33 mouse cellular contexts compared by ENCODE assay signal in genomic region chr1:170928467-170928866, GRCm38 (mm10). TPM values are rescaled to one million over a fixed set of nuclear protein-coding genes. Genes with fewer than 3 reads are reported as not detected.
DNase-seq lines count a peak whose midpoint lies in the region; ATAC-seq and TF ChIP-seq lines count a peak whose summit lies in the region.
"Had no signal": no experiment of that assay in that cellular context is flagged by ENCODE, and none has a peak within 500 bp of the region (broad histone marks: within the 10 kb centered on the region; RNA-seq: fewer than 3 reads in every experiment).

No protein-coding gene starts in this region.

- no peak for ATAC-seq in lung, postnatal 0 days
- no peak; the same call in 1 of the 2 replicates for ATAC-seq in granulocyte monocyte progenitor cell, adult 5-6 weeks (replicated peaks; ENCODE audit: poor library complexity, severe bottlenecking)
- ATAC-seq: activated CD4-positive, CD25-positive, alpha-beta regulatory T cell, adult 4 months; forebrain, postnatal 0 days; intestine, embryonic 15.5 days had no signal

- in situ Hi-C loops in CH12.LX (cut with MboI; ENCODE audit: low pct_ligation_motif_present, low pct_unique_long_range_greater_than_20kb, low sequenced_read_pairs): no loop called here

- H3K27me3 ChIP-seq in lung, postnatal 0 days (replicated peaks; ENCODE audit: insufficient read depth, low read length): no peaks in the 10 kb centered on the region
- H3K27me3 ChIP-seq in CH12.LX (replicated peaks): no peaks in the 10 kb centered on the region
- H3K27me3 ChIP-seq: heart, embryonic 15.5 days; hindbrain, embryonic 15.5 days; intestine, embryonic 15.5 days; liver, embryonic 15.5 days; neural tube, embryonic 13.5 days had no signal

- no peak for TF ChIP-seq CTCF in lung, postnatal 0 days (IDR thresholded peaks at IDR 0.05)
- TF ChIP-seq CTCF in CH12.LX (conservative IDR thresholded peaks at IDR 0.05 in 1 of 2, IDR thresholded peaks at IDR 0.05 in 1 of 2; ENCODE audit: low read depth in 2 of 2, low read length in 2 of 2): no peak

- dilution Hi-C loops in CH12.LX (cut with MboI; ENCODE audit: extremely low pct_ligation_motif_present, extremely low pct_unique_long_range_greater_than_20kb, low sequenced_read_pairs): no loop called here

- no peaks in the 10 kb centered on the region; the same call in 1 of the 2 replicates for H3K79me2 ChIP-seq in CH12.LX (replicated peaks; ENCODE audit: control insufficient read depth, extremely low read depth, insufficient read depth, poor library complexity, severe bottlenecking)

- TF ChIP-seq EP300 in lung, postnatal 0 days (IDR thresholded peaks at IDR 0.05): no peak
- peak; percentile 61 for TF ChIP-seq EP300 in CH12.LX (IDR thresholded peaks at IDR 0.05; ENCODE audit: low read length)

- peak; percentile 4 for DNase-seq in lung, postnatal 10 days
- no peak for DNase-seq in lung, postnatal 0 days (ENCODE audit: low spot score)
- DNase-seq in CH12.LX (ENCODE audit: extremely low read depth): peak; percentile 75
- peak; percentile 36 for DNase-seq in skeletal muscle tissue, adult 2 months (ENCODE audit: low read depth, low spot score)
- DNase-seq in spleen, postnatal 36 days (ENCODE audit: low spot score in 2 of 2): peak; percentile 87 to 89
- no peak for DNase-seq in c-Kit-positive CD71-positive TER-119-positive erythroid progenitor cells, embryonic 14.5 days (ENCODE audit: low spot score)
- DNase-seq: adrenal gland, postnatal 10 days; cerebellum, adult 9-10 months; forebrain, postnatal 0 days; gastrocnemius, postnatal 36 days; kidney, adult 8-10 months; kidney, postnatal 10 days; lung, postnatal 14 days; midbrain, embryonic 14.5 days; right cerebral cortex, postnatal 4 days; thymus, postnatal 14 days had no signal

- no peaks in the 10 kb centered on the region for H3K9me3 ChIP-seq in lung, postnatal 0 days (ENCODE audit: low read length)
- no peaks in the 10 kb centered on the region for H3K9me3 ChIP-seq in CH12.LX (replicated peaks; ENCODE audit: low read length)
- H3K9me3 ChIP-seq: heart, embryonic 15.5 days; hindbrain, embryonic 15.5 days; intestine, embryonic 15.5 days; liver, embryonic 15.5 days; neural tube, embryonic 13.5 days had no signal

- no peak overlapping the region for H3K27ac ChIP-seq in lung, postnatal 0 days (ENCODE audit: low read length)
- H3K27ac ChIP-seq in CH12.LX (ENCODE audit: insufficient read depth, low read depth): peak overlapping the region; percentile 80
- H3K27ac ChIP-seq: heart, embryonic 15.5 days; hindbrain, embryonic 15.5 days; intestine, embryonic 15.5 days; left cerebral cortex, adult 2 months; liver, embryonic 15.5 days; neural tube, embryonic 13.5 days had no signal

- no peaks in the 10 kb centered on the region for H3K4me1 ChIP-seq in lung, postnatal 0 days (ENCODE audit: insufficient read depth, low read depth, low read length)
- peaks cover 16 to 79% of the 10 kb centered on the region in 2 experiments for H3K4me1 ChIP-seq in CH12.LX (ENCODE audit: control insufficient read depth in 1 of 2, insufficient read depth in 2 of 2)
- H3K4me1 ChIP-seq: heart, embryonic 15.5 days; hindbrain, embryonic 15.5 days; intestine, embryonic 15.5 days; neural tube, embryonic 13.5 days had no signal

- WGBS in lung, postnatal 0 days: 62% methylated on average over 2 of the region's 2 CpGs

- no peaks in the 10 kb centered on the region for H3K36me3 ChIP-seq in lung, postnatal 0 days (ENCODE audit: insufficient read depth, low read length)
- no peaks in the 10 kb centered on the region for H3K36me3 ChIP-seq in CH12.LX (replicated peaks in 1 of 2; ENCODE audit: control insufficient read depth in 1 of 2, insufficient read depth in 1 of 2, low read length in 1 of 2)
- H3K36me3 ChIP-seq: heart, embryonic 15.5 days; hindbrain, embryonic 15.5 days; intestine, embryonic 15.5 days; liver, embryonic 15.5 days; neural tube, embryonic 13.5 days had no signal

- no peak overlapping the region for H3K9ac ChIP-seq in lung, postnatal 0 days (replicated peaks; ENCODE audit: low read depth)
- peak overlapping the region; percentile 4 for H3K9ac ChIP-seq in CH12.LX (ENCODE audit: insufficient read depth, low read depth)
- H3K9ac ChIP-seq: forebrain, postnatal 0 days; heart, embryonic 15.5 days; hindbrain, embryonic 15.5 days; intestine, embryonic 15.5 days; liver, embryonic 15.5 days; neural tube, embryonic 13.5 days had no signal

- TF ChIP-seq POLR2A in CH12.LX (IDR thresholded peaks at IDR 0.05; ENCODE audit: low read depth, low read length): no peak

- no peak overlapping the region for H3K4me3 ChIP-seq in lung, postnatal 0 days (ENCODE audit: low read depth, low read length)
- no peak overlapping the region for H3K4me3 ChIP-seq in CH12.LX (replicated peaks in 1 of 3; ENCODE audit: low read depth in 2 of 3, low read length in 2 of 3, poor library complexity in 1 of 3)
- H3K4me3 ChIP-seq: heart, embryonic 15.5 days; hindbrain, embryonic 15.5 days; intestine, embryonic 15.5 days; left cerebral cortex, adult 2 months; liver, embryonic 15.5 days; myocyte; neural tube, embryonic 13.5 days had no signal

- no peak for TF ChIP-seq RAD21 in CH12.LX (IDR thresholded peaks at IDR 0.05; ENCODE audit: low read depth, low read length)

- H3K4me2 ChIP-seq in lung, postnatal 0 days (replicated peaks; ENCODE audit: low read depth, low read length): no peak overlapping the region
- peak overlapping the region; percentile 83 for H3K4me2 ChIP-seq in CH12.LX (ENCODE audit: insufficient read depth, low read depth, poor library complexity, severe bottlenecking)
- H3K4me2 ChIP-seq: heart, embryonic 15.5 days; hindbrain, embryonic 15.5 days; intestine, embryonic 15.5 days; liver, embryonic 15.5 days; neural tube, embryonic 13.5 days had no signal

TF ChIP-seq in CH12.LX, 34 proteins besides CTCF, POLR2A, EP300 and RAD21 (continues in another document):
- 0 out of 2 replicates have a peak, but pooled peaks have one; percentile 51 for TF ChIP-seq TBP (conservative IDR thresholded peaks at IDR 0.05; ENCODE audit: low read depth, low read length)
- peak; percentile 65; the same call in 1 of the 2 replicates for TF ChIP-seq TCF12 (IDR thresholded peaks at IDR 0.05; ENCODE audit: low read depth, low read length)
- no peak for TF ChIP-seq ZMIZ1 (IDR thresholded peaks at IDR 0.05; ENCODE audit: low read depth, low read length)
- no peak for TF ChIP-seq GABPA (IDR thresholded peaks at IDR 0.05; ENCODE audit: insufficient replicate concordance, low read depth, low read length)
- TF ChIP-seq MYC (IDR thresholded peaks at IDR 0.05; ENCODE audit: low read depth, low read length): peak; percentile 61; the same call in 1 of the 2 replicates
- TF ChIP-seq USF2 (conservative IDR thresholded peaks at IDR 0.05; ENCODE audit: low read depth, low read length): no peak
- peak; percentile 44; the same call in 1 of the 2 replicates for TF ChIP-seq IRF4 (IDR thresholded peaks at IDR 0.05; ENCODE audit: low read depth, low read length)
- TF ChIP-seq BHLHE40 (IDR thresholded peaks at IDR 0.05; ENCODE audit: low read depth, low read length): peak; percentile 39; the same call in 1 of the 2 replicates
- TF ChIP-seq ZC3H11A (IDR thresholded peaks at IDR 0.05; ENCODE audit: low read depth, low read length): no peak
- no peak for TF ChIP-seq ZNF384 (IDR thresholded peaks at IDR 0.05; ENCODE audit: low read depth, low read length)
- TF ChIP-seq MXI1 (IDR thresholded peaks at IDR 0.05; ENCODE audit: low read depth, low read length): no peak
- TF ChIP-seq CHD2 (IDR thresholded peaks at IDR 0.05; ENCODE audit: low read length): peak; percentile 25; the same call in 1 of the 2 replicates
- TF ChIP-seq ETS1 (conservative IDR thresholded peaks at IDR 0.05; ENCODE audit: low read depth, low read length): peak; percentile 87
- TF ChIP-seq JUND (conservative IDR thresholded peaks at IDR 0.05; ENCODE audit: low read depth, low read length): peak; percentile 55

RNA-seq across cellular contexts. Expression of gene Fcrla, which starts 1.1 kb away (rescaled TPM):
- 0.67 and 0.76 TPM in 2 replicates for polyA plus RNA-seq in lung, postnatal 0 days (2015; fragmentation: Nextera tagmentation; extraction: Ambion mirVana)
- total RNA-seq in CH12.LX (2012; rRNA removed) (10.6 and 18.5 TPM in 2 replicates), CH12.LX (2014; rRNA removed) (30.6 and 34.8 TPM in 2 replicates)
- 15.4 and 17.7 TPM in 2 replicates for polyA plus RNA-seq in CH12.LX (2012; ENCODE audit: insufficient read length, low read depth)
- not detected in 2 replicates for total RNA-seq in granulocyte monocyte progenitor cell, adult 5-6 weeks (2014; fragmentation: Nextera tagmentation)
- total RNA-seq in granulocyte monocyte progenitor cell, adult 5-6 weeks (2017): not detected in 2 replicates
- total RNA-seq: common myeloid progenitor, adult 5-6 weeks; forebrain, postnatal 0 days; layer of hippocampus, postnatal 10 days; left cerebral cortex, adult 2 months; left cerebral cortex, postnatal 36 days had no signal
- polyA plus RNA-seq: C2C12; embryonic facial prominence, embryonic 11.5 days; forebrain, embryonic 11.5 days; hindbrain, embryonic 15.5 days; intestine, embryonic 15.5 days; midbrain, embryonic 14.5 days; myocyte; neural tube, embryonic 13.5 days had no signal

RNA-seq across cellular contexts. Expression of gene Fcrlb, which starts 15.7 kb away (rescaled TPM):
- 0.26 TPM in 1 of 2 replicates, not detected in the other for polyA plus RNA-seq in lung, postnatal 0 days (2015; fragmentation: Nextera tagmentation; extraction: Ambion mirVana)
- total RNA-seq in CH12.LX (2012; rRNA removed) (not detected in 2 replicates), CH12.LX (2014; rRNA removed) (not detected in 2 replicates)
- not detected in 2 replicates for polyA plus RNA-seq in CH12.LX (2012; ENCODE audit: insufficient read length, low read depth)
- total RNA-seq in granulocyte monocyte progenitor cell, adult 5-6 weeks (2014; fragmentation: Nextera tagmentation): not detected in 2 replicates
- total RNA-seq in granulocyte monocyte progenitor cell, adult 5-6 weeks (2017): not detected in 2 replicates
- total RNA-seq: common myeloid progenitor, adult 5-6 weeks; forebrain, postnatal 0 days; gastrocnemius, postnatal 36 days; hematopoietic stem cell, adult 5-6 weeks had no signal
- polyA plus RNA-seq: activated CD4-positive, CD25-positive, alpha-beta regulatory T cell, adult 4 months; C2C12; embryonic facial prominence, embryonic 11.5 days; forebrain, embryonic 11.5 days; heart, embryonic 15.5 days; stomach, embryonic 16.5 days had no signal

RNA-seq across cellular contexts. Expression of gene Dusp12, which starts 43.1 kb away (rescaled TPM):
- polyA plus RNA-seq in lung, postnatal 0 days (2015; fragmentation: Nextera tagmentation; extraction: Ambion mirVana): 22.5 and 23.2 TPM in 2 replicates
- 30.9 and 37.2 TPM in 2 replicates for total RNA-seq in CH12.LX (2012; rRNA removed)
- total RNA-seq in CH12.LX (2014; rRNA removed): 41.7 and 49.4 TPM in 2 replicates
- 30.4 and 36.5 TPM in 2 replicates for polyA plus RNA-seq in CH12.LX (2012; ENCODE audit: insufficient read length, low read depth)
- 16.9 and 18.2 TPM in 2 replicates for total RNA-seq in granulocyte monocyte progenitor cell, adult 5-6 weeks (2014; fragmentation: Nextera tagmentation)
- 10.3 and 10.9 TPM in 2 replicates for total RNA-seq in granulocyte monocyte progenitor cell, adult 5-6 weeks (2017)

RNA-seq across cellular contexts. Expression of gene Gm26620, which starts 43.6 kb away (rescaled TPM):
- polyA plus RNA-seq in lung, postnatal 0 days (2015; fragmentation: Nextera tagmentation; extraction: Ambion mirVana): 0.46 and 0.79 TPM in 2 replicates
- total RNA-seq in CH12.LX (2012; rRNA removed) (4.2 and 5.7 TPM in 2 replicates), CH12.LX (2014; rRNA removed) (0.52 and 0.99 TPM in 2 replicates)
- polyA plus RNA-seq in CH12.LX (2012; ENCODE audit: insufficient read length, low read depth): 1.2 and 1.9 TPM in 2 replicates
- not detected in 2 replicates for total RNA-seq in granulocyte monocyte progenitor cell, adult 5-6 weeks (2014; fragmentation: Nextera tagmentation)
- total RNA-seq in granulocyte monocyte progenitor cell, adult 5-6 weeks (2017): not detected in 2 replicates
- total RNA-seq: common myeloid progenitor, adult 5-6 weeks; hematopoietic stem cell, adult 5-6 weeks had no signal
- polyA plus RNA-seq: activated CD4-positive, CD25-positive, alpha-beta regulatory T cell, adult 4 months; embryonic facial prominence, embryonic 11.5 days had no signal

RNA-seq across cellular contexts. Expression of gene Fcgr2b, which starts 47.9 kb away (rescaled TPM):
- polyA plus RNA-seq in lung, postnatal 0 days (2015; fragmentation: Nextera tagmentation; extraction: Ambion mirVana): 6.9 and 9.2 TPM in 2 replicates
- total RNA-seq in CH12.LX (2012; rRNA removed) (20.2 and 31.8 TPM in 2 replicates), CH12.LX (2014; rRNA removed) (29.5 and 31.1 TPM in 2 replicates)
- 36.1 and 44.3 TPM in 2 replicates for polyA plus RNA-seq in CH12.LX (2012; ENCODE audit: insufficient read length, low read depth)
- 106 and 115 TPM in 2 replicates for total RNA-seq in granulocyte monocyte progenitor cell, adult 5-6 weeks (2014; fragmentation: Nextera tagmentation)
- total RNA-seq in granulocyte monocyte progenitor cell, adult 5-6 weeks (2017): 106 and 143 TPM in 2 replicates

Comparison
In these comparisons a context has a peak if more than half of its experiments do, and no peak if none do; other contexts are left out.
1. DNase-seq: peak in lung, postnatal 10 days (single experiment), CH12.LX (single experiment), skeletal muscle tissue, adult 2 months (single experiment) and spleen, postnatal 36 days (2 of 2); none in lung, postnatal 0 days (single experiment) and c-Kit-positive CD71-positive TER-119-positive erythroid progenitor cells, embryonic 14.5 days (single experiment).
2. RNA of gene Fcrla, which starts 1.1 kb away (total RNA-seq): 10.6 to 34.8 TPM in CH12.LX; not detected in granulocyte monocyte progenitor cell, adult 5-6 weeks; every median in the first group is over 10 times any median in the second.